In the genomic region with DNA sequence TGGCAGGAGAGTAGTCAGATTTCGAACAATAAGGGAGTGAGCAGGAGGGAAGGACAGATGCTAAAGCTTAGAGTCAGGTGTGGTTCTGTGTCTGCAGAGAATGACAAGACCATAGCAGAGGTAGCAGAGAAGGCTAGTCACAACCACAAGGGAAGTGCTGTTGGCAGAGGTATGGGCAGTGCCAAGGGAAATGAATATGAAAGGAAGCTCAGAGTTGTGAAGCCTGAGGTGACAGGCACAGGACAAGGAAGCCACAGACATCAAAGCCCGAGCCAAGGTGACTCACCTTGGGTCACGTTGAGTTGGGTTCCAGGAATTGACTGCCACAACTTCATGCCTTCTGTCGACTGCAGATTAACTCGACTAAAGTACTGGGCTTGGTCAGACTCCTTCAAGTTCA, we compare ENCODE assay signal across 12 mouse cellular contexts. TPM values are rescaled to one million over a fixed set of nuclear protein-coding genes. Genes with fewer than 3 reads are reported as not detected.
DNase-seq lines count a peak whose midpoint lies in the region; ATAC-seq lines count a peak whose summit lies in the region.
"Had no signal": no experiment of that assay in that cellular context is flagged by ENCODE, and none has a peak within 500 bp of the region (broad histone marks: within the 10 kb centered on the region; RNA-seq: fewer than 3 reads in every experiment).

No protein-coding gene starts in this region.

- peak; percentile 43 for ATAC-seq in granulocyte monocyte progenitor cell, adult 5-6 weeks (replicated peaks; ENCODE audit: poor library complexity, severe bottlenecking)
- ATAC-seq in neutrophil, adult 5-6 weeks (ENCODE audit: extremely low read depth, insufficient number of reproducible peaks, low FRiP score, poor library complexity, severe bottlenecking): peak; percentile 50; the same call in 1 of the 2 replicates

- DNase-seq in CD8-positive naive resting alpha-beta T cell, adult 2 months (ENCODE audit: low read depth in 2 of 2, low spot score in 2 of 2): peak; percentile 48 to 53
- DNase-seq in adrenal gland, postnatal 14 days: peak; percentile 13
- peak; percentile 19 for DNase-seq in kidney, postnatal 10 days
- peak; percentile 32 for DNase-seq in lung, postnatal 25 days (ENCODE audit: low spot score)
- peak; percentile 8 for DNase-seq in thymus, postnatal 14 days

RNA-seq across cellular contexts. Expression of a gene that starts 1.0 kb away (rescaled TPM):
- 0.67 and 1.6 TPM in 2 replicates for total RNA-seq in adrenal gland, postnatal 14 days (2021)
- 3.5 and 12.1 TPM in 2 replicates for total RNA-seq in granulocyte monocyte progenitor cell, adult 5-6 weeks (2014; fragmentation: Nextera tagmentation)
- 7.2 and 7.6 TPM in 2 replicates for total RNA-seq in granulocyte monocyte progenitor cell, adult 5-6 weeks (2017)
- 124 and 127 TPM in 2 replicates for total RNA-seq in neutrophil, adult 5-6 weeks (2017)
- total RNA-seq: gastrocnemius, postnatal 36 days; layer of hippocampus, postnatal 25 days; left cerebral cortex, adult 8-10 months; left cerebral cortex, postnatal 36 days; megakaryocyte-erythroid progenitor cell, adult 5-6 weeks had no signal

RNA-seq across cellular contexts. Expression of a gene that starts 14.7 kb away (rescaled TPM):
- 0.45 and 0.70 TPM in 2 replicates for total RNA-seq in adrenal gland, postnatal 14 days (2021)
- total RNA-seq in granulocyte monocyte progenitor cell, adult 5-6 weeks (2014; fragmentation: Nextera tagmentation): 3.2 and 13.2 TPM in 2 replicates
- total RNA-seq in granulocyte monocyte progenitor cell, adult 5-6 weeks (2017): 4.3 and 10.3 TPM in 2 replicates
- 139 and 177 TPM in 2 replicates for total RNA-seq in neutrophil, adult 5-6 weeks (2017)
- total RNA-seq: layer of hippocampus, postnatal 25 days; left cerebral cortex, adult 8-10 months; left cerebral cortex, postnatal 36 days; megakaryocyte-erythroid progenitor cell, adult 5-6 weeks had no signal

RNA-seq across cellular contexts. Expression of a gene that starts 20.8 kb away (rescaled TPM):
- total RNA-seq in adrenal gland, postnatal 14 days (2021): 1.2 and 2.9 TPM in 2 replicates
- total RNA-seq in granulocyte monocyte progenitor cell, adult 5-6 weeks (2014; fragmentation: Nextera tagmentation): 3.2 and 4.0 TPM in 2 replicates
- 11.4 and 12.7 TPM in 2 replicates for total RNA-seq in granulocyte monocyte progenitor cell, adult 5-6 weeks (2017)
- total RNA-seq in neutrophil, adult 5-6 weeks (2017): 321 and 361 TPM in 2 replicates
- total RNA-seq: megakaryocyte-erythroid progenitor cell, adult 5-6 weeks had no signal

Comparison
In these comparisons a context has a peak if more than half of its experiments do, and no peak if none do; other contexts are left out.
1. Peak in every context shown above with its lines: DNase-seq and ATAC-seq.
2. RNA of a gene that starts 20.8 kb away (total RNA-seq): 321 to 361 TPM in neutrophil, adult 5-6 weeks; 3.2 to 12.7 TPM in granulocyte monocyte progenitor cell, adult 5-6 weeks and 1.2 to 2.9 TPM in adrenal gland, postnatal 14 days; every median in the first group is over 10 times any median in the second.